Mouse (Mus musculus): ENCODE data around the gene Ryr2. TPM values are rescaled to one million over a fixed set of nuclear protein-coding genes. Genes with fewer than 3 reads are reported as not detected.
"Not testable (repeated sequence)": the region's sequence is repeated elsewhere in the genome, so short reads cannot be mapped to it uniquely, and the experiment has no call there.

The Ryr2 gene
- total RNA-seq, 4 experiments from 2014 or later = 139 to 174 (median 157) TPM

- no peak for DNase-seq (ENCODE audit: low spot score in 2 of 2)
These were observed 154.8 kb downstream of the Ryr2 start for GRCm38 (mm10) chr13:11951951-11952350.

- no peak for DNase-seq (ENCODE audit: low spot score in 2 of 2)
These were observed 161.0 kb downstream of the Ryr2 start for GRCm38 (mm10) chr13:11945740-11946139.

GRCm38 (mm10) chr13:11941724-11942123, 165.0 kb downstream of the Ryr2 start:
- DNase-seq (ENCODE audit: low spot score in 2 of 2) = no peak

GRCm38 (mm10) chr13:11934297-11935060, 172.3 kb downstream of the Ryr2 start:
- DNase-seq (ENCODE audit: low spot score in 2 of 2) = not testable (repeated sequence)

GRCm38 (mm10) chr13:11933334-11933733, 173.4 kb downstream of the Ryr2 start:
- no peak for DNase-seq (ENCODE audit: low spot score in 2 of 2)

GRCm38 (mm10) chr13:11928709-11929108, 178.0 kb downstream of the Ryr2 start:
- no peak for DNase-seq (ENCODE audit: low spot score in 2 of 2)

- no peak for DNase-seq (ENCODE audit: low spot score in 2 of 2)
These were observed 179.0 kb downstream of the Ryr2 start for GRCm38 (mm10) chr13:11927727-11928126.

GRCm38 (mm10) chr13:11926720-11927500, 179.8 kb downstream of the Ryr2 start:
- no peak for DNase-seq (ENCODE audit: low spot score in 2 of 2)

GRCm38 (mm10) chr13:11926215-11926614, 180.5 kb downstream of the Ryr2 start:
- DNase-seq (ENCODE audit: low spot score in 2 of 2) = no peak

- DNase-seq (ENCODE audit: low spot score in 2 of 2) = no peak
These were observed 182.0 kb downstream of the Ryr2 start for GRCm38 (mm10) chr13:11924732-11925131.

GRCm38 (mm10) chr13:11920495-11920894, 186.2 kb downstream of the Ryr2 start:
- DNase-seq (ENCODE audit: low spot score in 2 of 2) = no peak

GRCm38 (mm10) chr13:11919448-11919847, 187.3 kb downstream of the Ryr2 start:
- no peak for DNase-seq (ENCODE audit: low spot score in 2 of 2)

GRCm38 (mm10) chr13:11915619-11916018, 191.1 kb downstream of the Ryr2 start:
- no peak for DNase-seq (ENCODE audit: low spot score in 2 of 2)

GRCm38 (mm10) chr13:11914682-11915081, 192.1 kb downstream of the Ryr2 start:
- no peak for DNase-seq (ENCODE audit: low spot score in 2 of 2)

- DNase-seq (ENCODE audit: low spot score in 2 of 2) = no peak
These were observed 194.5 kb downstream of the Ryr2 start for GRCm38 (mm10) chr13:11912208-11912607.

GRCm38 (mm10) chr13:11908123-11908522, 198.6 kb downstream of the Ryr2 start:
- DNase-seq (ENCODE audit: low spot score in 2 of 2) = no peak

GRCm38 (mm10) chr13:11905126-11905525, 201.6 kb downstream of the Ryr2 start:
- no peak for DNase-seq (ENCODE audit: low spot score in 2 of 2)

- no peak for DNase-seq (ENCODE audit: low spot score in 2 of 2)
These were observed 203.5 kb downstream of the Ryr2 start for GRCm38 (mm10) chr13:11903272-11903671.

GRCm38 (mm10) chr13:11902856-11903255, 203.9 kb downstream of the Ryr2 start:
- DNase-seq (ENCODE audit: low spot score in 2 of 2) = no peak

GRCm38 (mm10) chr13:11900631-11901030, 206.1 kb downstream of the Ryr2 start:
- DNase-seq (ENCODE audit: low spot score in 2 of 2) = no peak

- DNase-seq (ENCODE audit: low spot score in 2 of 2) = no peak
These were observed 211.1 kb downstream of the Ryr2 start for GRCm38 (mm10) chr13:11895631-11896030.

GRCm38 (mm10) chr13:11891739-11892138, 215.0 kb downstream of the Ryr2 start:
- no peak for DNase-seq (ENCODE audit: low spot score in 2 of 2)

- DNase-seq (ENCODE audit: low spot score in 2 of 2) = no peak
These were observed 215.6 kb downstream of the Ryr2 start for GRCm38 (mm10) chr13:11891115-11891514.
